Mouse (Mus musculus) intestine, embryonic 14.5 days (tissue): ENCODE data around the gene Pabpn1. TPM values are rescaled to one million over a fixed set of nuclear protein-coding genes. Genes with fewer than 3 reads are reported as not detected.
A peak's percentile ranks its signal among the peaks of the same experiment; 100 is the strongest.

Experiments used
- ATAC-seq: fragments of 200-750 bp; cut with Nextera tagmentation; replicated peaks from 2 replicates; pipeline ENCODE4 v1.8.0; 2017; ENCODE audit warnings: low read depth, moderate number of reproducible peaks, moderate TSS enrichment, moderate library complexity; ENCODE audit not compliant: low FRiP score, low TSS enrichment
- DNase-seq: peaks from one replicate; pipeline ENCODE4 v3.0.0-alpha.2; 2018; ENCODE audit warnings: low spot score
- H3K27ac ChIP-seq: fragments of 300-500 bp; sonication (generic); 2 replicates; pipeline ENCODE4 v1.5.1; 2014; ENCODE audit warnings: low read depth, mild to moderate bottlenecking, control low read depth
- H3K27me3 ChIP-seq: fragments of 300-500 bp; sonication (generic); replicated peaks from 2 replicates; pipeline ENCODE4 v1.6.1; 2014; ENCODE audit warnings: low read length, control low read depth; ENCODE audit not compliant: control insufficient read depth, insufficient read depth
- H3K36me3 ChIP-seq: fragments of 300-500 bp; sonication (generic); 2 replicates; pipeline ENCODE4 v1.6.1; 2014; ENCODE audit warnings: low read length, control low read depth; ENCODE audit not compliant: control insufficient read depth, insufficient read depth
- H3K4me1 ChIP-seq: fragments of 300-500 bp; sonication (generic); replicated peaks from 2 replicates; pipeline ENCODE4 v1.6.1; 2014; ENCODE audit warnings: low read length, control low read depth, mixed read lengths; ENCODE audit not compliant: control insufficient read depth, insufficient read depth
- H3K4me2 ChIP-seq: fragments of 300-500 bp; sonication (generic); 2 replicates; pipeline ENCODE4 v1.6.1; 2014; ENCODE audit warnings: low read length
- H3K4me3 ChIP-seq: fragments of 300-500 bp; sonication (generic); 2 replicates; pipeline ENCODE4 v1.5.1; 2014; ENCODE audit warnings: low read depth, low read length, control low read depth, mixed read lengths
- H3K9ac ChIP-seq: fragments of 300-500 bp; sonication (generic); 2 replicates; pipeline ENCODE4 v1.6.1; 2014; ENCODE audit warnings: mild to moderate bottlenecking, low read length
- H3K9me3 ChIP-seq: fragments of 300-500 bp; sonication (generic); 2 replicates; pipeline ENCODE4 v1.6.1; 2016; ENCODE audit warnings: low read length, control low read depth; ENCODE audit not compliant: control insufficient read depth
- WGBS: fragments of 180-500 bp; shearing (Covaris S2); extraction: QIAGEN DNeasy Blood & Tissue Kit; methylation state at CpG from one replicate; pipeline ENCODE4 v1.1.7; 2014; 5-methylcytosine and 5-hydroxymethylcytosine counted together
- polyA plus RNA-seq: library from polyadenylated mRNA; unstranded; fragments of >200 nt; fragmentation: Nextera tagmentation; extraction: Ambion mirVana; gene quantifications from 2 replicates; pipeline ENCODE4 v1.2.1, GENCODE M21; 2014

Gene Pabpn1
- polyA plus RNA-seq, 1 experiment from 2014 or later, result 148 TPM

DNA sequence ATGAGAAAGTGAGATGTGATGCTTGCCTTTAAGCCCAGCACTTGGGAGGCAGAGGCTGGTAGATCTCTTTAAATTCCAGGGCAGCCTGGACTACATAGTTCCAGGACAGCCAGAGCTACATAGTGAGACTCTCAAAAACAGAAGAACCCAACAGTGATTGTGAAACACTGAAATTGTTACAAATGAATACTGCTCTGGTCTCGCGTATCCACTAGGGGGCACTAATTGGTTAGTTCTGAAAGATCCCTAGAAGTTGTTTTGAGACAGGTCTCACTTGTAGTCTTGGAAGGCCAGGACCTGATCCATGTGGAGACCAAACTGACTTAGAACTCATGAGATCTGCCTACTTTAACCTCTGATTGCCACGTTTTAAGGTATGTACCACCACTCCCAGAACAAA, 8.1 kb downstream of the Pabpn1 start:
- 0% methylated on average over 3 of the region's 3 CpGs for WGBS
- Histone ChIP-seq H3K4me3 (no peak overlapping the region), H3K27ac (no peak overlapping the region), H3K4me2 (no peak overlapping the region), H3K36me3 (peaks cover 46% of the 10 kb centered on the region), H3K9ac (no peak overlapping the region), H3K4me1 (peaks cover 6% of the 10 kb centered on the region), H3K27me3 (no peaks in the 10 kb centered on the region), H3K9me3 (no peaks in the 10 kb centered on the region)
- DNase-seq, result peak; percentile 76
- ATAC-seq, result peak; percentile 66

DNA sequence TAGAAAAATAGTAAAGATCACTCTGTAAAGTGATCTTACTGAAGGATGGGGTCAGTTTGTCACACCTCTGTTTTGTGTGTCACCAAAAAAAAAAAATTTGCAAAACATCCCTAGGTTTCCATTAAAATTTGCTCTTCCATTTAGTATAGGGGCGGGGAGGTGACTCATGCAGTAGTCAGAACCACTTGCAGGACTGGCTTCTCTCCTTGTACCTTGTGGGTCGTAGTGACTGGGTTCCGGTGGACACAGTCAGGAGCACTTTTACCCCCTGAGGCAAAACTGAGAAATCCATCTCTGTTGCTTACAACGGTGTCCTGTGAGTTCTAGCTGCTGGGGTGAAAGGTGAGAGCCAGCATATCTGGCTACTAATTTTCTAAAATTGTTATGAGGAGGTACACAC, 11.3 kb downstream of the Pabpn1 start:
- no peaks in the 10 kb centered on the region for H3K4me1 ChIP-seq
- no peak for DNase-seq
- H3K27ac ChIP-seq, result no peak overlapping the region
- H3K4me2 ChIP-seq, result no peak overlapping the region
- ATAC-seq, result no peak
- WGBS, result 93% methylated on average over 4 of the region's 4 CpGs
- H3K36me3 ChIP-seq, result peaks cover 36% of the 10 kb centered on the region
- no peak overlapping the region for H3K9ac ChIP-seq
- no peaks in the 10 kb centered on the region for H3K27me3 ChIP-seq
- H3K9me3 ChIP-seq, result no peaks in the 10 kb centered on the region
- no peak overlapping the region for H3K4me3 ChIP-seq

DNA sequence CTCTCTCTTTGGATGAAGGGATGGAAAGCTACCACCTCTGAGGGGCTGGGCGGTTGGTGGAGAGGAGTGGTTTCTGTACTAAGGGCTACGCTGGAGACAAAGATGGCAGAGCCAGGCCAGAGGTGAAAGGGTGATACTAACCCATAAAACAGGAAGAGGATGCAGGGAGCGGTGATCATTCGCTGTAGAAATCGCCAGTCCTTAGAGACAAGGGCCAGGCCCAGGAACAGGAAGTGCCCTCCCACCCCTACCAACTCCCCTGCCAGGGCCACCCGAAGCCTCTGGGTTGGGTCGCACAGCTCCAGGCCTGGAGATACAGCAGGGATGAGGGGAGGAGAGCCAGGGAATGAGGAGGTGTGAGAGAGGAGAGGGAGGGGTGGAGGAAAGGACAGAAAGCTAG, 16.4 kb downstream of the Pabpn1 start:
- WGBS, result 81% methylated on average over 7 of the region's 7 CpGs
- H3K9me3 ChIP-seq, result no peaks in the 10 kb centered on the region

DNA sequence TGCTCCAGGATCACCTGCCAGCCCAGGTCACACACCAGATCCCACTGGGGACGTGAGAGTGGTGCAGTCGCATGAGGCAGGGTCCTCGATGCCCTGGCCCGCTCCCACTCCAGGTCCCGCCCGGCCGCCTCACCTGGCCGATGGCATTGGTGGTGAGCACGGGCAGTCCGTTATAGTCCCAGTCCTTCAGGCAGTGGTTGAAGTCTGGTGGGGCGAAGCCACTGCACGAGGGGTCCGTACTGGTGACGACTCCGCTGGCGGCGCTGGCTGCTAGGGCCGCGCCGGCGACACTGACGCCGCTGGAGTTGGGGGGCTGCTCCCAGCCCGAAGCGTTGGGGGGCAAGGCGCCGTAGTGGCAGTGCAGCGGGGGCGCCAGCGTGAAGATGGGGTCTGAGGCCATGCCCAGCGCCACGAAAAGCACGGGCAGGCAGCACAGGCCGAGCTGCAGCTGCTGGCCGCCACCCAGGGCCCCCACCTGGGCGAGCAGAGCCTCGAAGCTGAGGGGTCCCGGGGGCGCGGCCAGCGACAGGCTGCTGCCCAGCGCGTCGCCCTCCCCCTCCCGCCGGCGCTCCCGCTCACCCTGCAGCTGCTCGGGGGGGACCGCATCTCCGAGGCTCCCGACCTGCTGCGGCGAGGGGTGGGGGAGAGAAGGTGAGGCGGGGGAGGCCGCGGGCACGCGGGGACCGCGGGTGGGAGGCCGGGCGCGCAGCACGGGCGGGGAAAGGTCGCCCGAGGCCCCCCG, 20.0 kb downstream of the Pabpn1 start:
- Histone ChIP-seq H3K4me1 (peaks cover 12% of the 10 kb centered on the region), H3K9me3 (no peaks in the 10 kb centered on the region), H3K4me2 (peak overlapping the region; percentile 94), H3K36me3 (peaks cover 43% of the 10 kb centered on the region), H3K9ac (peak overlapping the region; percentile 80), H3K4me3 (peak overlapping the region; percentile 91), H3K27ac (peak overlapping the region; percentile 74), H3K27me3 (no peaks in the 10 kb centered on the region)
- 4% methylated on average over 53 of the region's 69 CpGs for WGBS
- ATAC-seq, result peak; percentile 57
- DNase-seq, result peak; percentile 68

More for the DNA sequence above, 16.4 kb downstream of the Pabpn1 start:
- H3K4me1 ChIP-seq, result peaks cover 11% of the 10 kb centered on the region
- ATAC-seq (no peak), DNase-seq (no peak)
- no peak overlapping the region for H3K27ac ChIP-seq
- H3K36me3 ChIP-seq, result peaks cover 43% of the 10 kb centered on the region
- H3K4me2 ChIP-seq, result no peak overlapping the region
- no peaks in the 10 kb centered on the region for H3K27me3 ChIP-seq
- H3K4me3 ChIP-seq, result no peak overlapping the region
- H3K9ac ChIP-seq, result no peak overlapping the region

DNA sequence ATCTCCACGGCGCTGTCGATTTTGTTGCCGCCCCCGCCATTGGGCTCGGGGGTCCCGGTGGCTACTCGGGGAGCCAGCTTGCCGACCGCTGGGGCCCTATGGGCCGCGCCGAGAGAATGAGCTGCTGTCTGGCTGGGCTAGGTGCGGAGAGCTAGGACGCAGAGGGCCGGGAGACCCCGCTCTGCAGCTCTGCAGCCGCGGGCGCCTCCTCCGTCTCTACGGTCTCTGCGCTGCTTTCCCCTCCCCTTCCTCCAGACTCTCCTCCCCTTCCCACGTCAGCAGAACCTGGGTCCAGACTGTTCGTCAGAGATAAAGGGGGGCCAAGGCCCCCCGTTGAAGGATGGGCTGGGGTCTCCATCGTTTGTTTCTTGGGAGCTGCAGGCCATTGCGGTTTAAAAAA, 20.6 kb downstream of the Pabpn1 start, which contains the start of gene Slc22a17:
Gene Slc22a17, minus strand, starts transcription at position 247 of the 400 bp plus-strand sequence.
- DNase-seq, result peak; percentile 88
- ATAC-seq, result peak; percentile 92
- Histone ChIP-seq H3K27ac (peak within 1 kb of the TSS; percentile 74), H3K4me1 (peaks cover 12% of the 10 kb centered on the region), H3K9ac (peak within 1 kb of the TSS; percentile 80), H3K27me3 (no peaks in the 10 kb centered on the region), H3K4me2 (peak within 1 kb of the TSS; percentile 94), H3K9me3 (no peaks in the 10 kb centered on the region), H3K4me3 (peak within 1 kb of the TSS; percentile 91), H3K36me3 (peaks cover 40% of the 10 kb centered on the region)
- WGBS, result 0% methylated on average over 23 of the region's 28 CpGs

DNA sequence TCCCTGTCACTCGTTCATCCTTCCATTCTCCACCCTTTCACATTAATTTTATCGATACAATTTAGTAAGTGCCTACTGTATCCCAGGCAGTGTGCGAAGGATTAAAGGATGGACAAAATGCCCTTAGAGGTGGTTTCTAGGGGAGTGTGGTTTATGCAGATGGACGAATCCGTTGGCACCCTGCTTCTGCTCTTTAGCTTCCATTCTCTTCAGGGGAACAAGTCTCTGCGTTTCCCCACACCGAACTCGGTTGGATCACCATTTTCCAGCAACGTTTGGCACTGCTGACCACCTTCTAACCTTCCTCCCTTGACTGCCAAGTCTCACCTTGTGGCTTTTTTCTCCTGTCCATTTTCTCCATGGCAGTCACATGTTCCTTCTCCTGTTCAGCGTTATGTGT, 21.0 kb downstream of the Pabpn1 start:
- H3K27me3 ChIP-seq, result no peaks in the 10 kb centered on the region
- DNase-seq, result no peak
- H3K36me3 ChIP-seq, result peaks cover 41% of the 10 kb centered on the region
- H3K27ac ChIP-seq, result peak overlapping the region; percentile 19; the same call in 1 of the 2 replicates
- no peaks in the 10 kb centered on the region for H3K9me3 ChIP-seq
- H3K4me1 ChIP-seq, result peaks cover 12% of the 10 kb centered on the region
- H3K9ac ChIP-seq, result peak overlapping the region; percentile 80
- 11% methylated on average over 10 of the region's 10 CpGs for WGBS
- no peak for ATAC-seq
- peak overlapping the region; percentile 94 for H3K4me2 ChIP-seq
- peak overlapping the region; percentile 91 for H3K4me3 ChIP-seq

DNA sequence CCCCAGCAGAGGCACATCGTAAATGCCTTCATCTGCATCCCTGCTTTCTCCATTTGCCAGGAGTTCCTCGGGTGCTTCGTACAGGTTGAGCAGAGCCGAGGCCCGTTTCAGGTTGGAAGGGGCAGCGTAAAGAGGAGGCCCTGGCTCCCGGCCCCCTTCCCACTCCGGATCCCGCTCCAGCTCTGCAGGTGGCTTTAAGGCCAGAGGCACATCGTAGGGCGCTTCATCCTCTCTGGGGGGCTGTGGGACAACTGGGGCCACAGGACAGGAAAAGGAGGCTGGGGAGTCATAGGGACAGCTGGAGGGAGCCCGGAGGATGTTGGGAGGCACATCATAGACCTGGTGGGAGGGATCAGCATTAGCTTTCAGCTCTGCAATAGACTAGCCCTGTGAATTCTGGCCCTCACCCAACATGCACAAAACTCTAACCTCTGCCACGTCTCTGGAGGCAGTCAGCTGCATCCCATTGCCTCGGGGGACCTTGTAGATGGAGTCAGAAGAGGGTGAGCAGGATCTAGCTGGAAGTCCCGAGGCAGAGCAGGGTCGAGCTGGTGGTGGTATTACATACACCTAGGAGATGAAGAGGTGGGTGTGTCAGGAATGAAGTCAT, 27.9 kb downstream of the Pabpn1 start:
- Histone ChIP-seq H3K9me3 (peaks cover 9% of the 10 kb centered on the region), H3K27ac (no peak overlapping the region), H3K4me1 (peaks cover 12% of the 10 kb centered on the region), H3K4me2 (no peak overlapping the region), H3K27me3 (no peaks in the 10 kb centered on the region), H3K4me3 (no peak overlapping the region), H3K36me3 (peaks cover 55% of the 10 kb centered on the region), H3K9ac (no peak overlapping the region)
- WGBS, result 87% methylated on average over 16 of the region's 16 CpGs
- no peak for DNase-seq
- ATAC-seq, result no peak

DNA sequence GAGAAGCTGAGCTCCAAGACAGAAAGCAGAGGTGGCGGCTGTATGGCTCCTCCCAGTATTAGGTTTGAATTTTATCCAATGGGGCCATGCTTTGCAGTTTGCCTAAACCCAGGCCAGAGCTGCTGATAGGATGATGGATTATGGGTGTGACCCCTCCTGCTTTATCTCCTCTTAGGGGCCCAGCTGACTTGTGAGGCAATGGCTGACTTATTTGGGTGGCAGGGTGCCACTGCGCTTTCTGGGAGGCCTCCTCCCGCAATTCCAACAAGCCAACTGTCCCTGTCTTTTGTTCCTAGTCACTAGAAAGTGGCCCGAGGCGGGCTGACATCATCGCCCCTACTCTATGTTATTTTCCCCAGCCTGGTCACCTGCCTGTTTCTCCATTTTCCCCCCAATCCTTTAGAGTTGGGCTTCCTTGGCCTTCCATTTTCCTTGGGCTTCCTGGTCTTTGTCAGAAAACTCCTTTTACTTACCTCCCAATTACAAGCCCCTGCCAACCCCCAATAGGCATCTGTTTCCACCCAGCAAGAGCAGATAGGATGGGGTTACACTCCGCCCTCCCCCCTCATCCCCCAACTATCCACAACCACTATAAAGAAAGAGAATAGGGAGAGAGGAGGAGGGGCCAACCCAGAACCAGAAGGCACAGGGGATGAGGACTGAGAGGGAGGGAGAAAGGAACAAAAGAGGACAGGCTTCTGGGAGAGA, 32.5 kb downstream of the Pabpn1 start:
- Histone ChIP-seq H3K36me3 (peaks cover 14% of the 10 kb centered on the region), H3K4me2 (peak overlapping the region; percentile 91), H3K9me3 (peaks cover 9% of the 10 kb centered on the region), H3K4me3 (peak overlapping the region; percentile 68), H3K4me1 (peaks cover 26% of the 10 kb centered on the region), H3K27ac (peak overlapping the region; percentile 99), H3K27me3 (no peaks in the 10 kb centered on the region), H3K9ac (peak overlapping the region; percentile 82)
- WGBS, result 14% methylated on average over 7 of the region's 7 CpGs
- ATAC-seq (peak; percentile 32), DNase-seq (peak; percentile 73)
